Mouse (Mus musculus): ENCODE results near the gene Ddx19a. TPM values are rescaled to one million over a fixed set of nuclear protein-coding genes. Genes with fewer than 3 reads are reported as not detected.
"Not testable (repeated sequence)": the region's sequence is repeated elsewhere in the genome, so short reads cannot be mapped to it uniquely, and the experiment has no call there.

Ddx19a gene
- polyA plus RNA-seq, 1 experiment, result 28.4 TPM

DNA sequence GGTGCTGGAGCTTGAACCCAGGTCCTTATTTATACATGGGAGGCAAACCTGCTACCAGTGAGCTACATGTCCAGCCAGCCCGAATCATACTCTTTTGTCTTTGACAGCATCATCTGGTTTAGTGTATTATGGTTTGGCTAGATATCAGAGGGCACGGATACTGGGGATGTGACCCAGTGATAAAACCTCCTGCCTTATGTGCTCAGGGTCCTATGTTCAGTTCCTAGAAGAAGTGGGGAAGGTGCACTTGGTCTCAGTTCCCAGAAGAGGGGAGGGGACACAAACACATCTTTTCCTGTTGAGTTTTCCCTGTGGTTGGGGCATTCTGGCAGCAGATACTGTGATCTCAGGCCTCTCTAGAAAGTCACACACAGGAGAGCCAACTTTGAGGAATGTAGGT is 64.3 kb downstream of the Ddx19a start:
- no peak for DNase-seq (ENCODE audit: low spot score)

- DNase-seq (ENCODE audit: low spot score), result no peak
Measured at GRCm38 (mm10) chr8:110932444-110932843, 65.2 kb downstream of the Ddx19a start.

DNA sequence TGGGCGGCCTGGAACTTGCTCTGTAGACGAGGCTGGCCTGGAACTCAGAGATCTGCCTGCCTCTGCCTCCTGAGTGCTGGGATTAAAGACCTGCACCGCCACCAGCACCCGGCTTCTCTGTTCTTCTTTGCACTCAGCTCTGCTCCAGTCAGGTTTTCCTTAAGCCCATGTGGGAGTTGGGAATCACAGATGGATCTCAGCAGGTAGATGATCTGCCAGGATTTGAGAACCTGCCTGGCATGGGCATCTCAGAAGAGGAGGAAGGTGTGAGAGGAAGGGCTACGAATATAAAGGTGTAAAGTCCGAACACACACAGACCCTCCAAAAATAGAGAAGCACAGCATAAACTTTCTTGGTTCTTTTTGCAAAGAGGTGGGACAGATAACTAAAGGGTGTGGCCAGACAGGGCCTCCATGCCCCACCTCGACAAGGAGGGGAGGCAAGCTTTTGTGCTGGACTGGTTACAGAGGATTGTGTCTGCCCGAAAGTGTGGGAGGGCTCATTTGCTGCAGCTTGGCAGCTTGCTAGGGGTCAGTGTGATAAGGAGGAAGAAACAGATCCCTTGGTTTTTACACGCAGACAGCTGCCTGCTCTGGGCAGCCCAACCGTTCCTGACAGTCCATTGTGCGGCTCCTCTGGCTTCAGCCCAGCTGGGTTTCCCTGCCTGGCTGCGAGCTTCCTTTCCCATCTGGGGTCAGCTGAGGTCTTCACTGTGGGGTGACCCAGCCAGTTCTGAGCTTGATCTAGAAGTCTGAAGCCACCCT is 66.2 kb downstream of the Ddx19a start:
- DNase-seq (ENCODE audit: low spot score), result no peak

- DNase-seq (ENCODE audit: low spot score), result not testable (repeated sequence)
Measured at GRCm38 (mm10) chr8:110929672-110930071, 67.9 kb downstream of the Ddx19a start.

- DNase-seq (ENCODE audit: low spot score), result no peak
Measured at GRCm38 (mm10) chr8:110929066-110929465, 68.5 kb downstream of the Ddx19a start.

GRCm38 (mm10) chr8:110928435-110928834 is 69.2 kb downstream of the Ddx19a start:
- no peak for DNase-seq (ENCODE audit: low spot score)

DNA sequence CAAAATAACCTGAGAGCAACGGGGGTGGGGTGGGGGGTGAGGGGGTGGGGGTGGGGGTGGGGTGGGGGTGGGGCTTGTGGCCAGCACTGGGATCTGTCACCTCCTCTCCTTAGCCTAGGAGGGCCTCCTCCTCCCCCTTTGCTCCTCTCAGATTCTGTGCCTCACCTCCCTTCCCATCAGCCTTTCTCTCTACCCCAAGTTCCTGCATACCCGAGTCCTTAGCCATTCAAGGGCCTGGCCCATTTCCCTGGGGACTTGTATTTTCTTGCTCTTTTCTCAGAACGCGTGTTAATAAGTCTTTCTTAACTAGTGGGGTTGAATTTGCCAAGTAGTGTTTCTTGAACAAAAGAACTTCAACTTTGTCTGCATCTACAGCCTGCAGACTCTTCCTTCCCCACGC is 70.9 kb downstream of the Ddx19a start:
- DNase-seq (ENCODE audit: low spot score), result no peak

GRCm38 (mm10) chr8:110925691-110926140 is 71.9 kb downstream of the Ddx19a start:
- DNase-seq (ENCODE audit: low spot score), result no peak

Other genes with a start within 250 kb of the Ddx19a start
- 11.3 and 13.4 TPM in 2 replicates for gene Il34, start 191.9 kb downstream of the Ddx19a start, polyA plus RNA-seq (2012; rRNA removed)
- 40.9 and 43.1 TPM in 2 replicates for gene Cog4, start 151.2 kb downstream of the Ddx19a start, polyA plus RNA-seq (2012; rRNA removed)
- 32.3 and 37.1 TPM in 2 replicates for gene Sf3b3, start 151.0 kb downstream of the Ddx19a start, polyA plus RNA-seq (2012; rRNA removed)
- 9.4 and 9.8 TPM in 2 replicates for gene Fuk, start 95.3 kb downstream of the Ddx19a start, polyA plus RNA-seq (2012; rRNA removed)
- 20.2 and 25.4 TPM in 2 replicates for gene St3gal2, start 77.9 kb downstream of the Ddx19a start, polyA plus RNA-seq (2012; rRNA removed)
- 6.2 and 7.7 TPM in 2 replicates for gene Ddx19b, start 34.0 kb upstream of the Ddx19a start, polyA plus RNA-seq (2012; rRNA removed)
- gene Aars, start 35.3 kb upstream of the Ddx19a start, polyA plus RNA-seq (2012; rRNA removed), result 30.3 and 31.7 TPM in 2 replicates
- not detected in 2 replicates for gene Exosc6, start 58.5 kb upstream of the Ddx19a start, polyA plus RNA-seq (2012; rRNA removed)
- not detected in 2 replicates for gene Clec18a, start 94.6 kb upstream of the Ddx19a start, polyA plus RNA-seq (2012; rRNA removed)
- gene Pdpr, start 96.8 kb upstream of the Ddx19a start, polyA plus RNA-seq (2012; rRNA removed), result 11.2 and 14.7 TPM in 2 replicates

Data from urinary bladder, adult 2 months (tissue).